Mouse (Mus musculus) layer of hippocampus, postnatal 25 days (tissue): ENCODE results near the gene Rpia. TPM values are rescaled to one million over a fixed set of nuclear protein-coding genes. Genes with fewer than 3 reads are reported as not detected.

Experiments used
- total RNA-seq, 2 experiments: library from RNA; stranded (reverse); gene quantifications; 2 replicates each; pipeline ENCODE4 v1.2.3; 2021

The Rpia gene
- total RNA-seq, 2 experiments from 2014 or later, result 9.9 to 11.6 TPM

Other genes starting within 250 kb of the Rpia start
- 10 to 100 TPM; 21.6 to 22.3 TPM for gene Eif2ak3, start 52.3 kb upstream of the Rpia start, total RNA-seq
- gene Tex37, start 126.7 kb upstream of the Rpia start, total RNA-seq, result not detected
- gene Foxi3, start 164.3 kb upstream of the Rpia start, total RNA-seq, result not detected